Mouse (Mus musculus) erythroblast, embryonic 14.5 days (primary cell): ENCODE data around the gene Gucy2e.

Experiments used
- GATA1 ChIP-seq: IDR thresholded peaks from 2 replicates; pipeline ENCODE4 v1.6.1; 2012; ENCODE audit warnings: low read length, inconsistent platforms, mixed read lengths
- TAL1 ChIP-seq: IDR thresholded peaks from 3 replicates; pipeline ENCODE4 v1.6.1; 2012; ENCODE audit warnings: low read length, inconsistent platforms, mixed read lengths

- TF ChIP-seq TAL1 (no peak), GATA1 (no peak)
Measured at GRCm38 (mm10) chr11:69257072-69257471, 20.2 kb upstream of the Gucy2e start.
